ENCODE assay signal across 8 mouse cellular contexts in genomic region chr8:71728240-71728785, GRCm38 (mm10). TPM values are rescaled to one million over a fixed set of nuclear protein-coding genes. Genes with fewer than 3 reads are reported as not detected.
DNase-seq lines count a peak whose midpoint lies in the region; ATAC-seq and TF ChIP-seq lines count a peak whose summit lies in the region.

No protein-coding gene starts in this region.

- peak overlapping the region; percentile 54 for H3K4me2 ChIP-seq in embryonic facial prominence, embryonic 15.5 days (replicated peaks)
- H3K4me2 ChIP-seq in intestine, embryonic 14.5 days (ENCODE audit: low read length): peak overlapping the region; percentile 52

- no peak for ATAC-seq in embryonic facial prominence, embryonic 15.5 days (ENCODE audit: insufficient number of reproducible peaks, low FRiP score, low TSS enrichment, low read depth)
- no peak for ATAC-seq in intestine, embryonic 14.5 days (replicated peaks; ENCODE audit: low FRiP score, low TSS enrichment, low read depth)

- intact Hi-C loops in left cerebral cortex, adult 2 months (cut with DNase I): no loop called here
- intact Hi-C loops in left cerebral cortex, postnatal 25 days (cut with DNase I): no loop called here

- TF ChIP-seq CTCF in left cerebral cortex, adult 2 months (IDR thresholded peaks at IDR 0.05): no peak
- no peak for TF ChIP-seq CTCF in bone marrow macrophage, adult 2 months (IDR thresholded peaks at IDR 0.05; ENCODE audit: low read depth, low read length)

- WGBS in embryonic facial prominence, embryonic 15.5 days: 7% methylated on average over 20 of the region's 21 CpGs
- WGBS in intestine, embryonic 14.5 days: 6% methylated on average over 20 of the region's 21 CpGs
- 6% methylated on average over 21 of the region's 21 CpGs for WGBS in midbrain, embryonic 10.5 days

- no peak for TF ChIP-seq POLR2A in bone marrow macrophage, adult 2 months (IDR thresholded peaks at IDR 0.05; ENCODE audit: borderline replicate concordance, low read depth, low read length)

- H3K9me3 ChIP-seq in embryonic facial prominence, embryonic 15.5 days (replicated peaks): no peaks in the 10 kb centered on the region
- H3K9me3 ChIP-seq in intestine, embryonic 14.5 days (ENCODE audit: control insufficient read depth, low read length): no peaks in the 10 kb centered on the region
- no peaks in the 10 kb centered on the region for H3K9me3 ChIP-seq in midbrain, embryonic 10.5 days (replicated peaks)

- no peak overlapping the region for H3K9ac ChIP-seq in embryonic facial prominence, embryonic 15.5 days
- peak overlapping the region; percentile 2; the same call in 1 of the 2 replicates for H3K9ac ChIP-seq in intestine, embryonic 14.5 days (ENCODE audit: low read length)

- DNase-seq in left cerebral cortex, adult 2 months (ENCODE audit: extremely low spot score in 1 of 2, low spot score in 2 of 2): peak; percentile 40 to 47
- DNase-seq in left cerebral cortex, postnatal 25 days (ENCODE audit: low spot score in 2 of 2): no peak
- DNase-seq in intestine, embryonic 14.5 days (ENCODE audit: low spot score): peak; percentile 65
- DNase-seq in midbrain, embryonic 10.5 days (ENCODE audit: low spot score): peak; percentile 59
- DNase-seq in yolk sac, embryonic 10.5 days (ENCODE audit: low spot score): no peak
- DNase-seq in adrenal gland, adult 8-10 months: no peak

- peak overlapping the region; percentile 33 for H3K4me3 ChIP-seq in left cerebral cortex, adult 2 months
- peak overlapping the region; percentile 55 for H3K4me3 ChIP-seq in bone marrow macrophage, adult 2 months (ENCODE audit: insufficient read depth, low read length)
- peak overlapping the region; percentile 31 for H3K4me3 ChIP-seq in embryonic facial prominence, embryonic 15.5 days (replicated peaks)
- peak overlapping the region; percentile 12; the same call in 1 of the 2 replicates for H3K4me3 ChIP-seq in intestine, embryonic 14.5 days (ENCODE audit: low read depth, low read length)
- peak overlapping the region; percentile 52 for H3K4me3 ChIP-seq in midbrain, embryonic 10.5 days

- H3K27me3 ChIP-seq in embryonic facial prominence, embryonic 15.5 days: peaks cover 32% of the 10 kb centered on the region
- peaks cover 3% of the 10 kb centered on the region; the same call in 1 of the 2 replicates for H3K27me3 ChIP-seq in intestine, embryonic 14.5 days (replicated peaks; ENCODE audit: control insufficient read depth, insufficient read depth, low read length)
- peaks cover 60% of the 10 kb centered on the region for H3K27me3 ChIP-seq in midbrain, embryonic 10.5 days (ENCODE audit: low read depth, poor library complexity, severe bottlenecking)

- H3K4me1 ChIP-seq in bone marrow macrophage, adult 2 months (ENCODE audit: control insufficient read depth, insufficient read depth, low read length): peaks cover 3% of the 10 kb centered on the region; the same call in 1 of the 2 replicates
- peaks cover 19% of the 10 kb centered on the region for H3K4me1 ChIP-seq in embryonic facial prominence, embryonic 15.5 days
- H3K4me1 ChIP-seq in intestine, embryonic 14.5 days (replicated peaks; ENCODE audit: control insufficient read depth, insufficient read depth, low read length): no peaks in the 10 kb centered on the region
- H3K4me1 ChIP-seq in midbrain, embryonic 10.5 days: peaks cover 34% of the 10 kb centered on the region

- no peaks in the 10 kb centered on the region for H3K36me3 ChIP-seq in embryonic facial prominence, embryonic 15.5 days
- no peaks in the 10 kb centered on the region for H3K36me3 ChIP-seq in intestine, embryonic 14.5 days (ENCODE audit: control insufficient read depth, insufficient read depth, low read length)
- H3K36me3 ChIP-seq in midbrain, embryonic 10.5 days: no peaks in the 10 kb centered on the region

- peak overlapping the region; percentile 89 for H3K27ac ChIP-seq in left cerebral cortex, adult 2 months
- H3K27ac ChIP-seq in bone marrow macrophage, adult 2 months (ENCODE audit: insufficient read depth, low read depth, low read length): no peak overlapping the region
- H3K27ac ChIP-seq in embryonic facial prominence, embryonic 15.5 days (replicated peaks): no peak overlapping the region
- no peak overlapping the region for H3K27ac ChIP-seq in intestine, embryonic 14.5 days (ENCODE audit: low read depth)
- peak overlapping the region; percentile 76 for H3K27ac ChIP-seq in midbrain, embryonic 10.5 days (replicated peaks)

RNA-seq across cellular contexts. Expression of gene Fcho1, which starts 2.8 kb away (rescaled TPM):
- total RNA-seq in left cerebral cortex, adult 2 months (2021): 100 to 1,000 TPM; 184 TPM
- 100 to 1,000 TPM; 177 to 183 TPM for total RNA-seq in left cerebral cortex, postnatal 25 days (2021)
- polyA plus RNA-seq in bone marrow macrophage, adult 2 months (2012; ENCODE audit: insufficient read depth, insufficient read length, missing spikeins): 7.2 and 8.8 TPM in 2 replicates
- 8.1 and 9.8 TPM in 2 replicates for polyA plus RNA-seq in embryonic facial prominence, embryonic 15.5 days (2015; fragmentation: Nextera tagmentation; extraction: Ambion mirVana)
- 5.8 and 6.9 TPM in 2 replicates for polyA plus RNA-seq in intestine, embryonic 14.5 days (2014; fragmentation: Nextera tagmentation; extraction: Ambion mirVana)
- 17.7 and 25.4 TPM in 2 replicates for polyA plus RNA-seq in midbrain, embryonic 10.5 days (2016; fragmentation: Nextera tagmentation; extraction: Ambion mirVana)
- total RNA-seq in adrenal gland, adult 8-10 months (2022): 1 to 10 TPM; 2.1 to 6.2 (median 3.7) TPM

RNA-seq across cellular contexts. Expression of gene B3gnt3, which starts 26.7 kb away (rescaled TPM):
- under 1 TPM; 0.68 to 0.79 TPM for total RNA-seq in left cerebral cortex, adult 2 months (2021)
- under 1 TPM; 0.34 to 0.53 TPM for total RNA-seq in left cerebral cortex, postnatal 25 days (2021)
- polyA plus RNA-seq in bone marrow macrophage, adult 2 months (2012; ENCODE audit: insufficient read depth, insufficient read length, missing spikeins): 23.7 and 24.1 TPM in 2 replicates
- polyA plus RNA-seq in embryonic facial prominence, embryonic 15.5 days (2015; fragmentation: Nextera tagmentation; extraction: Ambion mirVana): 1.1 and 1.4 TPM in 2 replicates
- 6.9 and 8.4 TPM in 2 replicates for polyA plus RNA-seq in intestine, embryonic 14.5 days (2014; fragmentation: Nextera tagmentation; extraction: Ambion mirVana)
- polyA plus RNA-seq in midbrain, embryonic 10.5 days (2016; fragmentation: Nextera tagmentation; extraction: Ambion mirVana): 0.67 and 0.89 TPM in 2 replicates
- 1 to 10 TPM; 3.0 to 5.1 (median 4.4) TPM for total RNA-seq in adrenal gland, adult 8-10 months (2022)

RNA-seq across cellular contexts. Expression of gene Insl3, which starts 39.3 kb away (rescaled TPM):
- 1 to 10 TPM; 1.2 to 4.7 TPM for total RNA-seq in left cerebral cortex, adult 2 months (2021)
- 1 to 10 TPM; 1.3 to 1.5 TPM for total RNA-seq in left cerebral cortex, postnatal 25 days (2021)
- 5.0 and 5.1 TPM in 2 replicates for polyA plus RNA-seq in bone marrow macrophage, adult 2 months (2012; ENCODE audit: insufficient read depth, insufficient read length, missing spikeins)
- polyA plus RNA-seq in embryonic facial prominence, embryonic 15.5 days (2015; fragmentation: Nextera tagmentation; extraction: Ambion mirVana): 1.1 TPM in 2 replicates
- polyA plus RNA-seq in intestine, embryonic 14.5 days (2014; fragmentation: Nextera tagmentation; extraction: Ambion mirVana): 0.98 and 1.4 TPM in 2 replicates
- 0.30 and 0.37 TPM in 2 replicates for polyA plus RNA-seq in midbrain, embryonic 10.5 days (2016; fragmentation: Nextera tagmentation; extraction: Ambion mirVana)
- 10 to 100 TPM in 1 of 4 experiments, 1 to 10 TPM in 3; 3.9 to 12.3 (median 7.1) TPM for total RNA-seq in adrenal gland, adult 8-10 months (2022)

RNA-seq across cellular contexts. Expression of gene Jak3, which starts 52.2 kb away (rescaled TPM):
- 1 to 10 TPM; 5.5 to 5.8 TPM for total RNA-seq in left cerebral cortex, adult 2 months (2021)
- total RNA-seq in left cerebral cortex, postnatal 25 days (2021): 1 to 10 TPM; 3.9 to 4.8 TPM
- 15.6 and 15.7 TPM in 2 replicates for polyA plus RNA-seq in bone marrow macrophage, adult 2 months (2012; ENCODE audit: insufficient read depth, insufficient read length, missing spikeins)
- polyA plus RNA-seq in embryonic facial prominence, embryonic 15.5 days (2015; fragmentation: Nextera tagmentation; extraction: Ambion mirVana): 5.3 and 6.3 TPM in 2 replicates
- polyA plus RNA-seq in intestine, embryonic 14.5 days (2014; fragmentation: Nextera tagmentation; extraction: Ambion mirVana): 4.1 and 4.5 TPM in 2 replicates
- polyA plus RNA-seq in midbrain, embryonic 10.5 days (2016; fragmentation: Nextera tagmentation; extraction: Ambion mirVana): 2.8 and 3.7 TPM in 2 replicates
- 10 to 100 TPM; 10.7 to 21.8 (median 16.6) TPM for total RNA-seq in adrenal gland, adult 8-10 months (2022)

RNA-seq across cellular contexts. Expression of gene Unc13a, which starts 56.8 kb away (rescaled TPM):
- total RNA-seq in left cerebral cortex, adult 2 months (2021): 100 to 1,000 TPM; 313 to 351 TPM
- total RNA-seq in left cerebral cortex, postnatal 25 days (2021): 100 to 1,000 TPM; 318 to 327 TPM
- polyA plus RNA-seq in bone marrow macrophage, adult 2 months (2012; ENCODE audit: insufficient read depth, insufficient read length, missing spikeins): 1.0 and 1.3 TPM in 2 replicates
- polyA plus RNA-seq in embryonic facial prominence, embryonic 15.5 days (2015; fragmentation: Nextera tagmentation; extraction: Ambion mirVana): 1.2 and 2.0 TPM in 2 replicates
- 1.6 and 2.4 TPM in 2 replicates for polyA plus RNA-seq in intestine, embryonic 14.5 days (2014; fragmentation: Nextera tagmentation; extraction: Ambion mirVana)
- 4.6 and 8.1 TPM in 2 replicates for polyA plus RNA-seq in midbrain, embryonic 10.5 days (2016; fragmentation: Nextera tagmentation; extraction: Ambion mirVana)
- 10 to 100 TPM in 3 of 4 experiments, 1 to 10 TPM in 1; 9.8 to 11.8 (median 11.4) TPM for total RNA-seq in adrenal gland, adult 8-10 months (2022)

Comparison
In these comparisons a context has a peak if more than half of its experiments do, and no peak if none do; other contexts are left out.
1. DNase-seq: peak in left cerebral cortex, adult 2 months (2 of 2), intestine, embryonic 14.5 days (single experiment) and midbrain, embryonic 10.5 days (single experiment); none in left cerebral cortex, postnatal 25 days (0 of 2), yolk sac, embryonic 10.5 days (single experiment) and adrenal gland, adult 8-10 months (single experiment).
2. H3K27ac ChIP-seq: peak in left cerebral cortex, adult 2 months (single experiment) and midbrain, embryonic 10.5 days (single experiment); none in bone marrow macrophage, adult 2 months (single experiment), embryonic facial prominence, embryonic 15.5 days (single experiment) and intestine, embryonic 14.5 days (single experiment).
3. Peak in every context shown above with its lines, with median percentiles within 50 percentile points of each other: H3K4me3 ChIP-seq.